Mouse (Mus musculus): ENCODE results near the gene Ankef1.

Ankef1 gene

DNA sequence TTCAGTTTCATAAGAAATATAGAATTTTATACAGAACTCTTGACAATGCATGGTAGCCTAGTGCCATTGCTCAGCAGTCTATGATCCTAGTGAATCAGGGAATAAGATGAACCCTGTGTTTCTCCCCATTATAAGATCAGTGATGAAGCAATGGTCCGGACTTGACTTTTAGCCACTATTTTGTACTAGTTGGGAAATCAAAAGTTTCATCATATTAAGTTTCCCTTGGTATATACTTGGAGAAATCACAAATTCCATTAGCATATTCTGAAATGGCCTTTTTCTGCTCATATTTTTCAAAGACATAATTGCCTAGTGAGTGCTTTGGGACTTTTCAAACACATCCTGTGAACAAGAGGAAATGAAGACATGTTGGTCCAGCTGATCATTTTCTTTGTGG lies at the start of gene Ankef1:
Gene Ankef1 (plus strand): TSS at position 260 of the 400 bp plus-strand sequence.
- no peak for DNase-seq (ENCODE audit: low spot score)

DNA sequence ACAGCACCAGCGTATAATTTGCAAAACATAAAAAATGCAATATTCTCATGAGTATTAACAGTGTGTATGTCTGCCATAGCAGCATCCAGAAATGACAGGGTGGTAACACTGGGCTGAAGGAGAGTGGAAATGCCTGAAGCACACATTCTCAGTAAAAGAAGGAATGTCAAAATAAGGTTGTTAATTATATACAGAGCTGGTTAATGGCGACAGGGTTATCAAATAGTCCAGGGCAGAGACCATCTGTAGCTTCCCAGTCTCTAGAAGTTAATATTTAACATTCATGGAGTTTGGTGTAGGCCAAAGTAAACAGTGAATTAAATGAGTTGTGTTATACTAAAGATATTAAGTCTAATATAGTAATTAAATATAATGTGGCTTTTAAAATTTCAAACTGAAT lies 45.2 kb upstream of the Ankef1 start:
- no peak for DNase-seq (ENCODE audit: low spot score)

DNA sequence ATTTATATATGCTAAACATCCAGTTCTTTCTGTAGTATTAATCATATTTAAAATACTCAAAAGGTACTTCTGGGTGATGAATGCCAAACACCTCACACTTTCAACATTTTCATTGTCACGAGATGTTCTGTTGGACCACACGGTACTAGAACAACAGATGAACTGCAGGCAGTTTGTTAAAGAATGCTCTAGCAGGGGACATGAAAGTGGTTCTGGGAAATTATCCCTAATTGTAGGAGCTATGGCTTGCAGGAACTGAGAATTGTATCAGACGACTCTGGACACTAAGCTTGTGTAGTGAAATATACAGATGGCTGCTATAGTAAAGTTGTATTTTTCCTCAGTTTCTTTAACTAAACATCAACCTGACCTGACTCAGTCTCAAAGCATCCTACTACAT lies 44.8 kb upstream of the Ankef1 start:
- no peak for DNase-seq (ENCODE audit: low spot score)

DNA sequence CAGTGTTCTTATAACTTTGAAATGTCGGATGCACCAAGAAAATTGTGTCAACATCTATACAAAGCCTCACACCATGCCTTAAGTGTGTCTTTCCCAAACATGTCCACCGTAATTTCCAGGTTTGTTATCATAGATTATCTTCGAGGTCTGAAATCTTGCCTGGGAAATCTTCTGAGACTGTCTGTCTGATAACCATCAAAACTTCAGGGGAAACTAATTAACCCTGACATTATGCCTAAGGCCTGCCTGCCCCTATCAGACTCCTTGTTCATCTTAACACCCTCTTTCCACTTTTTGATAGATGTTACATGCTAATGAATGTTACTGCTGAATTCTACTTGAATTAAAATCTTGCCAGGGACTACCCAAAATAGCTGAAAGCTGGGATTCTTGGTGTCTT lies 24.1 kb upstream of the Ankef1 start:
- no peak for DNase-seq (ENCODE audit: low spot score)

DNA sequence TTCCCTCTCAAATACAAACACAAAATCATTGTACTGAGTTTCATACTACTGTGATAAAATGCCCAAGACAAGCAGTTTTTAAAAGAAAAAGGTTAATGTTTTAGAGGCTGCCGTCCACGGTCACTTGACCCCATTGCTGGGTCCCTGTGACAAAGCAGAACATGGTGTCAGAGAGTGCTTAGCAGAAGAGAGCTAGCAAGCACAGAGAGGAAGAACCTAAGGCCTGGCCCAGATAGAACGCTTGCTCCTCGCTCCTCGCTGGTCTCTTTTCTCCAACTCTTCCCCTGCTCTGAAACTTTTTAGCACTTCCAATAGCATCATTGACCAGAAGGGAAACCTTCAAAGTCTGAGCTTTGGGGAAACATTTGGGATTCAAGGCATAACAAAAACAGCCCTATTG lies 19.4 kb upstream of the Ankef1 start:
- DNase-seq (ENCODE audit: low spot score): no peak

DNA sequence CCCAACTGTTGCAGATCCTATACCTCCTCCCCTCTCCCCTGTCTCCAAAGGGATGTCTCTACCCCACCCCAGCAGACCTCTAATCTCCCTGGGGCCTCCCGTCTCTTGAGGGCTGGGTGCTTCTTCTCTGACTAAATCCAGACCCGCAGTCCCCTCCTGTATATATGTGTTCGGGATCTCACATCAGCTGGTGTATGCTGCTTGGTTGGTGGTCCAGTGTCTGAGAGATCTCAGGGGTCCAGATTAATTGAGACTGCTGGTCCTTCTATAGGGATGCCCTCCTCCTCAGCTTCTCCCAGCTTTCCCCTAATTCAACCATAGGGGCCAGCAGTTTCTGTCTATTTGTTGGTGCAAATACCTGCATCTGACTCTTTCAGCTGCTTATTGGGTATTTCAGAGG lies 18.7 kb upstream of the Ankef1 start:
- DNase-seq (ENCODE audit: low spot score): no peak

DNA sequence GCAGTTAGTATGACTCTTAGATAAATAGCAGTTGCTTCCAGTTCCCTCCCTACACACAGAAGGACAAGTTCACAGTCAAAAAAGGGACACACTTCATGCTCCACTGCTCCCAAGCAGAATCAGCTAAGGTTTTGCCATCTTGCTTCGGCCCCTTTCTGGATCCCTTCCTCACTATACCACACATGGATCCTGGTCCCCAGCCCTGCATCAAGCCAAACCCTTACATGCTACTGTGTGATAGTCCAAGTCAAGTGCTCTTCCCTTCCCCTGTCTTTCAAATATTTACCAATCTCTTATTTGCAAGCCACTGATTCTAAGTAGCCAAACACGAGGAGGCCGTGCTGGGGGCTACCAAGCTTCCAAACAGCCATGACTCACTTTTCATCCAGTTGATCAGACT lies 16.8 kb upstream of the Ankef1 start:
- no peak for DNase-seq (ENCODE audit: low spot score)

DNA sequence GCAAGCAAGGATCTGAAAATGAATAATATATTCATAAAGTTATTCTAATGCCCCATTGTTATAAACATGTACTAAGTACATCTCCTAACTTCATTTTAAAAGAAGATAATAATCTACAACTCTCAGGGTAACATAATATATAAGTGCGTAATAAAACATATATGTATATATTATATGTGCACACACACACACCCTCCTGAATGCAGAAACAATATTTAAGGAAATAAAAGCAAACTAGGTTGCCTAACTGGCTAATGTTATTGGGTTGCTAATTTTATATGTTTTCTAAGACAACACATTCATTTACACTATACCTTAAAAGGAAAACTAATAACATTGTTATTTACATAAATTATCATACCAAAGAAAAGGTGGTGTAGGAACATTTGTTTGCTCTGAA lies 16.3 kb upstream of the Ankef1 start:
- DNase-seq (ENCODE audit: low spot score): no peak

DNA sequence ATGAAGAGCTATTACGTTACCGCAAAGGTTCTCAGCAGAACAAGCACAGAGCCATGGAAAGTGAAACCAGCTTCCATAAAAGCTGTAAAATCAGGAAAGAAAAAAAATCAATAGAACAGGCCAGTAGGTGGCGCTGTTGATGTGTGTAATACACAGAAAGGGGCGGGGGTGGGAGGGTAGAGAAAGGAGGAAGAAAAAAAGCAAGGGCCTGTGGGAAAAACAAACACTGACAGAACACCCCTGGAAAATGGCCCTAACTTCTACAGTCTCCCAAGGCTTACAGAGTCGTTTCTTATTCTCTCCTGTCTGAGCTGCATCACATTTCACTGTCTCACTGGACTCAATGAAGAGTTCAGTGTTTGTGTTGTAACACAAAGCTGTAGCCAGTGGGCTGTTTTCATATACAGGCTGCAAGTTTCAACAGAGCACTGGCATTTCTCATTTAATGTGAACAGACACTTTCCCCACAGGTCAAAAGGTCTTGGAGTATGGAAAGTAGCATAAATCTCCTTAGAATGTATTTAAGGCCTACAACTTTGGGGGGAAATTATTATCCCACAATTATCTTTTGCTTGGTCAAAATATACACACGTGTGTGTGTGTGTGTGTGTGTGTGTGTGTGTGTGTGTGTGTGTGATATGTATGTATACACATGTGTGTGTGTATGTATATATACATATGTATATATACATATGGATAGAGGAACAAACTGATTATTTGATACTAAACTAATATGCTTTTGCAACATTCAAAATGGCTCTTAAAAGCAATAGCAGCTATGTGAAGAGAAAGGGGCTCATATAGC lies 15.7 kb upstream of the Ankef1 start:
- DNase-seq (ENCODE audit: low spot score): peak; percentile 49

DNA sequence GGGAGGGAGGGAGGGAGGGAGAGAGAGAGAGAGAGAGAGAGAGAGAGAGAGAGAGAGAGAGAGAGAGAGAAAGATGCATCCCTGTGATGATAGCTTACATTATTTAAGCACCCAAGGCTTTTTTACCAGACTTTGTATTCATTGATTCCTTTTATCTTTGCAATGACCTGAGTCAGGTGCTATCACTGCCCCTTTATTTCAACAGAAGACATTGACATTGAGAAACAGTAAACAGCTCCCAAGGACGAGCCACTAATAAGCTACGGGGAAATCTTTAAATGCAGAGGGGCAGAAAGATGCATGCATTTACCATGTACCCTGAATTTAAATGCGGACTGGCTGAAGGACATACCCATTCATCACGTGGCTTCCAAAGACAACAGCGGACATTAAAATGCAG lies 14.7 kb upstream of the Ankef1 start:
- no peak for DNase-seq (ENCODE audit: low spot score)

DNA sequence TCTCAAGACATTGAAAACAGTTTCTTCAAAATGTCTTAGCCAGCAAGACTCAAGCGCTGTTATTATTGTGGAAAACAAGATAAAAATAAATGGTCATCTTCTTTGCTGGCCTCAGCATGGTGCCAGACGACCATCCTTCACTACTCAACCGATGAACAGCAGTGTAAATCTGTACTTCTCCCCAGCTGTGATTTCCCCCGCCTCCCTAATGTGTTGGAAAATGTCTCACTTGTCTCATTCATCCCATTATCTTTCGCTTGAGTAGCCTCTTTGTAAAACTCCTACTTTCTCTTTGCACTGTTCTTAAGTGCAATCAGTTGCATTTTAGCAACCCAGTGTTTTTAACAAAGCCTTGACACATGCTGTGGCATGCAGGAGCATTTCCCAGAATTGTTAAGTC lies 9.4 kb downstream of the Ankef1 start:
- no peak for DNase-seq (ENCODE audit: low spot score)

DNA sequence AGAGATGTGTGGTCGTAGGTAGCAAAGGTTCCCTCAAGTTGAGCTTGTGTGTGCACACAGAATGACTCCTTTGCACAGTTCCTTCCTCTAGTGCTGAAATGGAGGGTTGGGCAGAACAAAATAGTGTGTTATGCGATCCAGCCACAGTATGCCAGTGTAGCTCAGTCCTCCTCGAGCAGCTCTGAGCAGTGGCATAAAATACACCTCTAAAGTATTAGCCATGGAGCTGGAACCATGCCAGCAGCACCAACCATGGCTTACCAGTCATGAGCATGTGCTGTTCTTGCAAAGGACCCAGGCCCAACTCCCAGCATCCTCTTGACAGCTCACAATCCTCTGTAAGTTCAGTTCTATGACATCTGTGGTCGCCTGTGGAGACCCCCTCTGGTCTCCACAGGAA lies 10.0 kb downstream of the Ankef1 start:
- no peak for DNase-seq (ENCODE audit: low spot score)

DNA sequence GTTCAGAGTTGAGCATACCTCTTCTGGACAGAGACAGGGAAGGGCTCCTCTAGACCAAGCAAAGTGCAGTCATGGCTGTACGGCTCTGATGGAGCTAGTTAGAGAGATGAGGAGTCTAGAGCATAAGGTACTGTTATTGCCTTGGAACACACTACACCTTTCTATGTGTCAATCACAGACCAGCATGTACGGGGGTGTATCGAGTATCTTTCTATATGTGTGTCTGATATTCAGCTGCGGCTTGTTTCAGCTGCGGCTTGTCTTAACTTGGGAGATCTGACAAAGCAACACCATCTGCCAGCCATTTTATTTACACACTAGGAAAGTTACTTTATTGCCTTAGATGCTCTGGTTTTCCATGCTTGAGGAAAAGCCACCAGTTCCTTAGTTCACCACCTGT lies 11.1 kb downstream of the Ankef1 start:
- DNase-seq (ENCODE audit: low spot score): no peak

DNA sequence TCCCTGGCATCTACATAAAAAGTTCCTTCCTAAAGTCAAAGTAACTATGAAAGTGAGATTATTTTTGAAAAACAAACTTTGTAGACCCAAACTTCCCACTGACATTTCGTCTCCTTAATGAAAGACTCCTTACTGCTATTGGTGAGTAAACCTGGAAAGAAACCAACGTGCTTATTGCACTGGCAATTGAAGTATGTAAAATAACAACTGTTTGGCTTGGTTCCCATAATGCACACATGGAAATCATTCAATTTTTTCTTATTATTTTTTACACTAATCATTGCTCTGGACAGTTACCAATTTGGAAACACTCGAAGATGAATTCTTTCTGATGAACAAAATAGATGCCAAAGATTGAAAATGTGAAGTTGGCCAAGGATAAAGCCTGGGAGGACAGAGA lies 12.1 kb downstream of the Ankef1 start:
- no peak for DNase-seq (ENCODE audit: low spot score)

DNA sequence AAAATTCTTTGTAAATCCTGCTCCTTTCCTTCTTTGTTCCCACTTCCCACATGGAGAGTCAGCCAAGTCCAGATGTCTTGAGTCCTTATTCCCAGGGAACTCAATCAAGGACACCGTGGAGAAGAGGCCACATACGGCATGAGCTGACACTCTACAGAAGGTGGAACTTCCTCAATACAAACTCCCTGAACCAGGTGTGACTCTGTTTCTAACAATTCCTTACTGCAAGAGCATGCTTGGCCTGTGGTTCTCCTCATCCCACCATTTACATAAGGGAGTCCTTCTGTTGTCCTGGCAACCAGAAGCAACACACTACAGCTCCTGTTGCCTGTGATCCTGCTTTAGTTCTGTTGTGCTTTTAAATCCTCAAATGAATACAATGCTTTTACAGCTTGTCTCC lies 13.8 kb downstream of the Ankef1 start:
- DNase-seq (ENCODE audit: low spot score): no peak

DNA sequence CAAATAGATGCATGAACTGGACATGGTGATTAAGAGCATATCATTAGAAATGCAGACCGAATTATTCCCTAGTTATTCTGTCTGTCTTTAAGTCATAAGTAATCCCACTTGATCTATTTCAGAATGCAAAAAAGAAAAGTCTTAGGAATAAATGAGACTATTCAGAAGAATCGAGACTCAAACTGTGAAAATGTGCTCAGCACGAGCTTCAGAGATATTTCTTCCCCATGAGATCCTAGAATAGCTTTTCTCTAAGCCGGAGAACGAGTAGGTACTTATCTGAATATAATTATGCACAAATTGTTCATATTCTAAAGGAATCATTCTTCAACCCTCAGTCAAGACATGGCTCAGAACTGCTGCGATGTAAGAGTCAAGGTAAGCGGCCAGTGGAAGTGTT lies 27.2 kb downstream of the Ankef1 start:
- DNase-seq (ENCODE audit: low spot score): no peak

DNA sequence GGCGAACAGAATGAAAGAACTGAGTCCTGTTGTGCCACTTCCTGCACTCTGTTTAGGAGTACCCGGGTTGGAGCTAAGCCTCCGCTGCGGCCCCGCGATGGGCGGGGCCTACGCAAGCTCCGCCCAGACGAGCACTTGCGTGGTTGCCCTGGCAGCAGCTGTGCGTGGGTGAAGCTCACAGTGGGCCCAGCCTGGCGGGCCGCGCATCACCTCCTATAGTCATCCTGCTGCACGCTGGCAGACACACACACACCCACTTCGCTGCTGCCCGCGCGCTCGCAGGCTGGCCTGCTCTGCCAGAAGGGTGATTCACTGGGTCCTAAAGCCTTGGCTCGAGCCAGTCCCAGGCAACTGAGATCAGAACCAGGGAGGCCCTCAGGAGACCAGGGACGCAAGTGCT lies 30.3 kb downstream of the Ankef1 start:
- DNase-seq (ENCODE audit: low spot score): peak; percentile 58

DNA sequence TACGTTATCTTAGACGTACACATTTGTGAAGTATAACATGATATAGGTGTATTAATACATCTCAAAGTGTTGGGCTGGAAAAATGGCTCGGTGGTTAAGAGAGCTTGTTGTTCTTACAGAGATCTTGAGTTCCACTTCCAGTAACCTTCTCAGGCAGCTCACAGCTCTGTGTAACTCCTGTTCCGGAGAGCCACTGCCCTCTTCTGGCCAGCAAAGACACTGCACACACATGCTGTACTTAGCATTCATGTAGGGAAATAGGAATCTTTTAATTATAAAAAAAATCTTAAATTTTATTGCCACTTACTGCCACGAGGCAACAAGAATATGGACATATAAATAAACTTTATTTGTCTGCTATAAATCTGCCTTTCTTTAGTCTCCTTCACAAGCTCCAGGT lies 56.3 kb downstream of the Ankef1 start:
- no peak for DNase-seq (ENCODE audit: low spot score)

DNA sequence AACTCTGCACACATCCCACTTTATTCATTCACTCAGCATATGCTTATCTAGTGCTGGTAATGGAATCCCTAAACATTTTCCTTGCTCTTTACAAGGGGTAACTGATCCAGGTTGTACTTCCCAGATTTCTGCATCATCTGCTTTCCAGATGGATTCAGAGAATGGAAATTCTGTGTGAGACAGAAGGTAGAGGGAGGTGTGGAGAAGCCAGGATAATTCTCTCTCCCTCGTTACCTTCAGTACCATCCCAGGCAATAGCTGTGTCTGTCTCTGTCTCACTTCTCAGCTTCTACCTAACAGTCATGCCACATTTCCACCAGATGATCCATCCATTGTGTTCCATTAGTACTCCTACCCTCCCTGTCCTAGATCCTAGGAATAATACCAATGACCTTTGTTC lies 60.6 kb downstream of the Ankef1 start:
- no peak for DNase-seq (ENCODE audit: low spot score)

DNA sequence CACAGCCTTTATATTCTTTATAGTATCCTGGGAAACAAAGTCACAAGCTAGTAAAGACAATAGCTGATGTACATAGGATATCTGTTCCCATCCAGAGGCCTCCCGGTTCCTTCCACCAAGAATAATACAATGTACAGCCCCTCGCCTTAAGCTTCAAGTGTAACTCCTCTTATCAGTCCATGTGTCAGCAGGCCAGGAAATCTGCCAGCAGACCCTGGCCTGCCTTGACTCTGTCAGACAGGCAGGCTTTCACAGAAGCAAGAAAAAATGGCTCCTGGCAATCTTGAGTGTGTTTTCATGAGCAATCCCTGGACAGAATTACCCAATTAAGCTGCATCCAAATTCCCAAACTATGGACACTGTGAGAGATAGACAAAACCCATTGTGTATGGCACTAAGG lies 69.1 kb downstream of the Ankef1 start:
- DNase-seq (ENCODE audit: low spot score): no peak

DNA sequence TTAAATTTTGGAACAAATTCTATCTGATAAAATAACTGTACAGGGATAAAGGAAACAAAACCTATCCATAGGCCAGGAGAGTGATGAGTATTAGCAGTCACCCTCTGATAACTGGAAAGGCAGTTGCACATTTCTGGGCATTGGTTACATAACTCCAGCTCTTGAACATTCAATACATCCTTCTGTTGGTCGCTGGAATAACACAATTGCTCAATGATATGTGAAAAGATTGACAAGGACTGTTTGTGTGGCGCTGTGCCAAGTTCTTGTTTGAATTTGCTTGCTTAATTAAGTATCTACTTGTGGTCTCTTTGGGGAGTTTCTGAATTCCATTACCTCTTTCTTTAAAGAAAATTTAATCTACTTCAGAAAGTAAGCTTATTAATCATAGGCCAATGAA lies 81.1 kb downstream of the Ankef1 start:
- DNase-seq (ENCODE audit: low spot score): peak; percentile 12

DNA sequence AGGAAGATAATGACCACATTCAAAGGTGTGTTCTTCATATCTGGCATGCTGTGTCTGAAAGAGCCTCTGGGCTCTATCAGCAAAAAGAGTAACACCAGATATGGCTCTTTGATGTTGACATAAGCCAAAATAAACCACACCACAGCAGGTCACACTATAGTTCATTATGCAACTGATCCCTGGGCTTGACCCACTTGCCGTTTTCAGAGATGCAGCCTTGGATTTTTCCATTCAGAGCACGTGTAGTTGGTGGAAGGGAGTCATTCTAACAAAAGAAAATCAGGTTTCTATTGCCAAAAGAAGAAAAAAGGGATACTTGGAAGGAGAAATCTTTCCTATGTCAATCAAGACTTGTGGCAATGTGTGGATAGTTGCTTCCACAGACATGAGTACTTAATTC lies 87.1 kb downstream of the Ankef1 start:
- DNase-seq (ENCODE audit: low spot score): no peak

DNA sequence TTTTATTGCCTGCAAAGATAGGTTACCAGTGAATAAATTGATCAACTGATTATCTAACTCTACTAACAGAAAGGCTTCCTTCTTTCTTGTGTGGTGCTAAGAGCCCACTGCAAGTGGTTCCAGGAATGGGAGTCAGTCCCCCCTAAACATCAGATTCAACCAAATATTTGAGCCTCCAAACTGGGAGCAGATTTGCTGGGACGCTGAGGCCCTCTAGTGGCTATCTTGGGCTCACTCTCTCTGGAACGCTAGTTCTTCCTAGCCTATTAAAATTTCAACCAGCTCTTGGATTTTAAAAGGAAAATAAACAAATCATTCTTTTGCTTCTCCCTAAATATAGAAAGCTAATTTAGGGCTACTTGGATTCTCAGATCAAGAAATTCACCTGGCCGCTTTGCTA lies 94.7 kb downstream of the Ankef1 start:
- DNase-seq (ENCODE audit: low spot score): peak; percentile 21

DNA sequence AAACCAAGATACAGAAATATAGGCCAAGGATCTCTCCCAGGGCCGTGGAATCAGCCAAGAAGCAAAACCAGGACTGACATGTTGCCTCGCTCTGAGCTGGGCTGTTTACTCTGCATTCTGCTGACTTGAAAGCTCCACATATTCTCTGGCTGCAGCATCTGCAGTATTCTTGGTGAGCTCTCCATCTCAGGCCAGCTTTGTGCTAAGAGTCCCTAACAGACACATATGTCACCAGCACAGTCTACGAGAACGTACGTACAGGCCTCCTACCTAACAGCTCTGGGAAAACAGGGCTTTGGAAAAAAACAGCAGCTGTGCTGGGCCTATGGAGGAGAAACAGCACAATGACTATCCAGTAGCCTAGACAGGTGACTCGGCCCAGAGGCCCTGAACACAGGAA lies 97.0 kb downstream of the Ankef1 start:
- DNase-seq (ENCODE audit: low spot score): no peak

Data from lung, postnatal 25 days (tissue).